Mouse (Mus musculus) intestine, embryonic 14.5 days (tissue): ENCODE data around the gene Grb10. TPM values are rescaled to one million over a fixed set of nuclear protein-coding genes. Genes with fewer than 3 reads are reported as not detected.

Experiments
- ATAC-seq: fragments of 200-750 bp; cut with Nextera tagmentation; replicated peaks from 2 replicates; pipeline ENCODE4 v1.8.0; 2017; ENCODE audit warnings: low read depth, moderate number of reproducible peaks, moderate TSS enrichment, moderate library complexity; ENCODE audit not compliant: low FRiP score, low TSS enrichment
- DNase-seq: peaks from one replicate; pipeline ENCODE4 v3.0.0-alpha.2; 2018; ENCODE audit warnings: low spot score
- H3K27ac ChIP-seq: fragments of 300-500 bp; sonication (generic); 2 replicates; pipeline ENCODE4 v1.5.1; 2014; ENCODE audit warnings: low read depth, mild to moderate bottlenecking, control low read depth
- H3K27me3 ChIP-seq: fragments of 300-500 bp; sonication (generic); replicated peaks from 2 replicates; pipeline ENCODE4 v1.6.1; 2014; ENCODE audit warnings: low read length, control low read depth; ENCODE audit not compliant: control insufficient read depth, insufficient read depth
- H3K36me3 ChIP-seq: fragments of 300-500 bp; sonication (generic); 2 replicates; pipeline ENCODE4 v1.6.1; 2014; ENCODE audit warnings: low read length, control low read depth; ENCODE audit not compliant: control insufficient read depth, insufficient read depth
- H3K4me1 ChIP-seq: fragments of 300-500 bp; sonication (generic); replicated peaks from 2 replicates; pipeline ENCODE4 v1.6.1; 2014; ENCODE audit warnings: low read length, control low read depth, mixed read lengths; ENCODE audit not compliant: control insufficient read depth, insufficient read depth
- H3K4me2 ChIP-seq: fragments of 300-500 bp; sonication (generic); 2 replicates; pipeline ENCODE4 v1.6.1; 2014; ENCODE audit warnings: low read length
- H3K4me3 ChIP-seq: fragments of 300-500 bp; sonication (generic); 2 replicates; pipeline ENCODE4 v1.5.1; 2014; ENCODE audit warnings: low read depth, low read length, control low read depth, mixed read lengths
- H3K9ac ChIP-seq: fragments of 300-500 bp; sonication (generic); 2 replicates; pipeline ENCODE4 v1.6.1; 2014; ENCODE audit warnings: mild to moderate bottlenecking, low read length
- H3K9me3 ChIP-seq: fragments of 300-500 bp; sonication (generic); 2 replicates; pipeline ENCODE4 v1.6.1; 2016; ENCODE audit warnings: low read length, control low read depth; ENCODE audit not compliant: control insufficient read depth
- WGBS: fragments of 180-500 bp; shearing (Covaris S2); extraction: QIAGEN DNeasy Blood & Tissue Kit; methylation state at CpG from one replicate; pipeline ENCODE4 v1.1.7; 2014; 5-methylcytosine and 5-hydroxymethylcytosine counted together
- polyA plus RNA-seq: library from polyadenylated mRNA; unstranded; fragments of >200 nt; fragmentation: Nextera tagmentation; extraction: Ambion mirVana; gene quantifications from 2 replicates; pipeline ENCODE4 v1.2.1, GENCODE M21; 2014

The Grb10 gene
- polyA plus RNA-seq, 1 experiment from 2014 or later, result 233 TPM

- peaks cover 21% of the 10 kb centered on the region for H3K4me1 ChIP-seq
- ATAC-seq, result peak; percentile 60
- 0 out of 2 replicates have a peak, but pooled peaks cover 3% of the 10 kb centered on the region for H3K9me3 ChIP-seq
- H3K4me3 ChIP-seq, result peak within 1 kb of the TSS; percentile 15
- peak within 1 kb of the TSS; percentile 25 for H3K27ac ChIP-seq
- no peaks in the 10 kb centered on the region for H3K27me3 ChIP-seq
- DNase-seq, result no peak
- 73% methylated on average over 12 of the region's 12 CpGs for WGBS
- H3K9ac ChIP-seq, result no peak within 1 kb of the TSS
- peak within 1 kb of the TSS; percentile 35 for H3K4me2 ChIP-seq
- no peaks in the 10 kb centered on the region for H3K36me3 ChIP-seq
These were observed 140.7 kb downstream of the Grb10 start, which contains the start of gene Ddc for GRCm38 (mm10) chr11:11897645-11898357. Gene Ddc (minus strand): TSS chr11:11898144.

GRCm38 (mm10) chr11:11895479-11895878 lies 143.0 kb downstream of the Grb10 start:
- no peak overlapping the region for H3K4me2 ChIP-seq
- WGBS, result 84% methylated on average over 2 of the region's 2 CpGs
- H3K9me3 ChIP-seq, result 0 out of 2 replicates have a peak, but pooled peaks cover 6% of the 10 kb centered on the region
- peak; percentile 34 for DNase-seq
- no peaks in the 10 kb centered on the region for H3K36me3 ChIP-seq
- H3K4me3 ChIP-seq, result no peak overlapping the region
- no peak for ATAC-seq
- no peak overlapping the region for H3K27ac ChIP-seq
- H3K27me3 ChIP-seq, result no peaks in the 10 kb centered on the region
- peaks cover 18% of the 10 kb centered on the region for H3K4me1 ChIP-seq
- H3K9ac ChIP-seq, result no peak overlapping the region

GRCm38 (mm10) chr11:11893769-11894168 lies 144.7 kb downstream of the Grb10 start:
- DNase-seq, result no peak
- Histone ChIP-seq H3K9me3 (0 out of 2 replicates have a peak, but pooled peaks cover 6% of the 10 kb centered on the region), H3K9ac (no peak overlapping the region), H3K27me3 (no peaks in the 10 kb centered on the region), H3K4me2 (no peak overlapping the region), H3K36me3 (no peaks in the 10 kb centered on the region), H3K4me1 (peaks cover 20% of the 10 kb centered on the region), H3K27ac (peak overlapping the region; percentile 58; the same call in 1 of the 2 replicates), H3K4me3 (no peak overlapping the region)
- ATAC-seq, result no peak
- WGBS, result 63% methylated on average over 1 of the region's 1 CpGs

- DNase-seq (no peak), ATAC-seq (no peak)
- H3K9me3 ChIP-seq, result 0 out of 2 replicates have a peak, but pooled peaks cover 6% of the 10 kb centered on the region
- 17% methylated on average over 10 of the region's 10 CpGs for WGBS
- peaks cover 20% of the 10 kb centered on the region for H3K4me1 ChIP-seq
- peak overlapping the region; percentile 58 for H3K27ac ChIP-seq
- H3K4me2 ChIP-seq, result peak overlapping the region; percentile 30
- H3K4me3 ChIP-seq, result no peak overlapping the region
- H3K9ac ChIP-seq, result no peak overlapping the region
- H3K27me3 ChIP-seq, result no peaks in the 10 kb centered on the region
- H3K36me3 ChIP-seq, result no peaks in the 10 kb centered on the region
These were observed 145.4 kb downstream of the Grb10 start for GRCm38 (mm10) chr11:11892993-11893602.

- Histone ChIP-seq H3K9ac (no peak overlapping the region), H3K4me3 (no peak overlapping the region), H3K27ac (no peak overlapping the region), H3K4me2 (no peak overlapping the region), H3K4me1 (peaks cover 22% of the 10 kb centered on the region), H3K27me3 (no peaks in the 10 kb centered on the region), H3K9me3 (0 out of 2 replicates have a peak, but pooled peaks cover 6% of the 10 kb centered on the region), H3K36me3 (no peaks in the 10 kb centered on the region)
- no peak for ATAC-seq
- DNase-seq, result no peak
These were observed 146.7 kb downstream of the Grb10 start for GRCm38 (mm10) chr11:11891832-11892231.

GRCm38 (mm10) chr11:11890139-11890741 lies 148.2 kb downstream of the Grb10 start:
- Histone ChIP-seq H3K4me1 (peaks cover 35% of the 10 kb centered on the region), H3K27me3 (no peaks in the 10 kb centered on the region), H3K36me3 (no peaks in the 10 kb centered on the region), H3K4me3 (no peak overlapping the region), H3K4me2 (no peak overlapping the region), H3K9ac (no peak overlapping the region), H3K27ac (no peak overlapping the region), H3K9me3 (0 out of 2 replicates have a peak, but pooled peaks cover 6% of the 10 kb centered on the region)
- no peak for ATAC-seq
- 58% methylated on average over 10 of the region's 10 CpGs for WGBS
- DNase-seq, result no peak

- ATAC-seq, result no peak
- no peak overlapping the region for H3K4me3 ChIP-seq
- no peak overlapping the region for H3K4me2 ChIP-seq
- 0 out of 2 replicates have a peak, but pooled peaks cover 6% of the 10 kb centered on the region for H3K9me3 ChIP-seq
- H3K27me3 ChIP-seq, result no peaks in the 10 kb centered on the region
- H3K4me1 ChIP-seq, result peaks cover 47% of the 10 kb centered on the region
- no peak overlapping the region for H3K9ac ChIP-seq
- H3K36me3 ChIP-seq, result no peaks in the 10 kb centered on the region
- no peak overlapping the region for H3K27ac ChIP-seq
- DNase-seq, result no peak
- WGBS, result 69% methylated on average over 3 of the region's 3 CpGs
These were observed 149.8 kb downstream of the Grb10 start for GRCm38 (mm10) chr11:11888727-11889126.

- no peak for ATAC-seq
- H3K27me3 ChIP-seq, result no peaks in the 10 kb centered on the region
- H3K9me3 ChIP-seq, result 0 out of 2 replicates have a peak, but pooled peaks cover 6% of the 10 kb centered on the region
- no peaks in the 10 kb centered on the region for H3K36me3 ChIP-seq
- peaks cover 43% of the 10 kb centered on the region for H3K4me1 ChIP-seq
- no peak overlapping the region for H3K9ac ChIP-seq
- DNase-seq, result no peak
- WGBS, result 62% methylated on average over 3 of the region's 3 CpGs
- H3K4me3 ChIP-seq, result no peak overlapping the region
- no peak overlapping the region for H3K4me2 ChIP-seq
- no peak overlapping the region for H3K27ac ChIP-seq
These were observed 150.4 kb downstream of the Grb10 start for GRCm38 (mm10) chr11:11888051-11888450.
